Mouse (Mus musculus): Measurements from ENCODE around the gene Slc25a33.
A peak's percentile ranks its signal among the peaks of the same experiment; 100 is the strongest.

Slc25a33 gene

GRCm38 (mm10) chr4:149724916-149725470 is 49.1 kb downstream of the Slc25a33 start:
- no peak for DNase-seq

GRCm38 (mm10) chr4:149723855-149724731 is 50.0 kb downstream of the Slc25a33 start:
- peak; percentile 89 for DNase-seq

- DNase-seq, result peak; percentile 38
These were observed 51.1 kb downstream of the Slc25a33 start for GRCm38 (mm10) chr4:149723021-149723390.

- peak; percentile 51 for DNase-seq
These were observed 51.7 kb downstream of the Slc25a33 start for GRCm38 (mm10) chr4:149722104-149723020.

- no peak for DNase-seq
These were observed 52.9 kb downstream of the Slc25a33 start for GRCm38 (mm10) chr4:149721163-149721562.

GRCm38 (mm10) chr4:149719686-149720085 is 54.4 kb downstream of the Slc25a33 start:
- DNase-seq, result peak; percentile 56

GRCm38 (mm10) chr4:149714542-149714941 is 59.5 kb downstream of the Slc25a33 start:
- DNase-seq, result no peak

GRCm38 (mm10) chr4:149711955-149712354 is 62.1 kb downstream of the Slc25a33 start:
- no peak for DNase-seq

GRCm38 (mm10) chr4:149711485-149711884 is 62.6 kb downstream of the Slc25a33 start:
- DNase-seq, result no peak

- DNase-seq, result no peak
These were observed 63.6 kb downstream of the Slc25a33 start for GRCm38 (mm10) chr4:149710510-149710909.

- DNase-seq, result no peak
These were observed 68.1 kb downstream of the Slc25a33 start for GRCm38 (mm10) chr4:149705941-149706340.

- DNase-seq, result no peak
These were observed 68.8 kb downstream of the Slc25a33 start for GRCm38 (mm10) chr4:149705298-149705697.

GRCm38 (mm10) chr4:149702210-149702979 is 71.7 kb downstream of the Slc25a33 start, which contains the start of gene Pik3cd:
Pik3cd (minus strand) TSS chr4:149702571.
- DNase-seq, result no peak

- DNase-seq, result no peak
These were observed 72.5 kb downstream of the Slc25a33 start for GRCm38 (mm10) chr4:149701426-149702209.

- no peak for DNase-seq
These were observed 74.1 kb downstream of the Slc25a33 start for GRCm38 (mm10) chr4:149699953-149700352.

GRCm38 (mm10) chr4:149698197-149698821 is 75.8 kb downstream of the Slc25a33 start:
- no peak for DNase-seq

- DNase-seq, result no peak
These were observed 76.4 kb downstream of the Slc25a33 start for GRCm38 (mm10) chr4:149697506-149698196.

- DNase-seq, result no peak
These were observed 77.7 kb downstream of the Slc25a33 start for GRCm38 (mm10) chr4:149696189-149696971.

Measured in cerebellum, adult 11 months (tissue).